Mouse (Mus musculus): ENCODE data around the gene Fastkd1.
A peak's percentile ranks its signal among the peaks of the same experiment; 100 is the strongest.
"Not testable (repeated sequence)": the region's sequence is repeated elsewhere in the genome, so short reads cannot be mapped to it uniquely, and the experiment has no call there.

The Fastkd1 gene

DNA sequence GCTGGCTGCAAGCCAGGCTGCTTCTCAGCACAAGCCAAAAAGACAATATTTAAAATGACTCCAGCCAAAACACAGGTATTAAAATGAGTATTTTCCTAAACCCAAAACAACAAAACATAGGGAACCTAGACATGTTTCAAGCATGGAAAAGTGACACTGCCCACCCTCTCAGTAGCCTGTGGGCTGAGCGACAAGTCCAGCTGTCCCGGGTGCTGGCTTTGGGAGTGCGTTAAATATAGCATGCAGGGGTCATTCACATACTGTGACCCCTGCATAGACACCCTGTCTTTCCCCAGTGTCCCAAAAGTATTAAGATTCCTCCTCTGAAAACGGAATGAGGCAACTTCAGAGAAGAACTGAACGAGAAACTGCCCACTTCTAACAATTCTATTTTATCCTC is 39.6 kb downstream of the Fastkd1 start:
- no peak for DNase-seq (ENCODE audit: extremely low spot score)

DNA sequence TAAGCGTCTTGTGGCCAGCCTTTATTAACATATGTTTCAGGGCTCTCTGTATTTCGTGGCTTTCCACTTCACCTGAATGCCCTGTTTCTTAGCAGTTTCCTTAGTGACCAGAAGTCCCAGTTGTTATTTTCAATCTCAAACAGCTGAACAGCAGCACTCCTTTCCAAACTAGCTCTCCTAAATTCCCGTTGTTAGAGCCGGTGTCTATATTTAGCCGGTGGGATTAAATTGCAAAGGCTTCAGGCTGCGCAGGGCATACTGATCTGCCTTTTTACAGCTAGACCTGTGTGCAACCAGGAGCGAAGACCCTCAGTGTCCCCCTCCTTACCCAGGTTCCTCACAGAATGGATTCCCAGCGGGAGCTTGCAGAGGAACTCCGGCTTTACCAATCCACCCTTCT is 43.5 kb downstream of the Fastkd1 start, which contains the start of gene Klhl41:
TSS of gene Klhl41 (plus strand) at position 268 of the 400 bp plus-strand sequence.
- DNase-seq (ENCODE audit: extremely low spot score) = no peak

DNA sequence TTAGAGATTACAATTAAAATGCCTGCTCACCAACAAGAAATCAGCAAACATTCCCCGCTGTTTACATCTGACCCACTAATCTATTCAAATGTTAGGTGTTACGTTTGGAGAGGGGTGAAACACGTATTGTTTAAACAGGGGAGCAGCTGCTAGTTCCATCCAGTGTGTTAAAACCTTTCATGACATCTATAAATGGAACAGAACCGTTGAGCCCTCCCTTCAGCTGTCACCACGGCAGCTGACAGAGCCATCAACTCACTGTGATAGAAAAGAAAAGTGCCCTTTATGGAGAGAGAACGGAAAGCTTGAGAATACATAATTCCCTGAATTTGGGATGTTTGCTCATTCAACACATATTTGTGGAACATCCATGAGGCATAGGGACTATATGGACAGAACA is 44.9 kb downstream of the Fastkd1 start:
- DNase-seq (ENCODE audit: extremely low spot score) = no peak

DNA sequence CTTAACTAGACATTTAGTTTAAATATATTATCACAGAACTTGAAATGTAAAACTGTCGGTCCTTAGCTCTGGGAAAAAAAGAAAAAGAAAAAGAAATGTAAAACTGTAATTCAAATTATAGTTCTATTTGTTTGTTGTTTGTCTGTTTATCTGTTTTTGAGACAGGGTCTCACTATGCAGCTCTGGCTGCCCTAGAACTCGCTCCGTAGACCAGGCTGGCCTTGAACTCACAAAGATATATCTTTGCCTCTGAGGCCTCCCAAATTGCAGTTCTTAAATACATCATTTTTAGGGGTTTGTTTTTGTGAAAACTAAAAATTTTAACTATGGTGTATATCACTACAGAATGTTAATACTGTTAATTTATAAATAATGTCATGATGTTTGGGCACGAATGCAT is 45.7 kb downstream of the Fastkd1 start:
- DNase-seq (ENCODE audit: extremely low spot score) = no peak

DNA sequence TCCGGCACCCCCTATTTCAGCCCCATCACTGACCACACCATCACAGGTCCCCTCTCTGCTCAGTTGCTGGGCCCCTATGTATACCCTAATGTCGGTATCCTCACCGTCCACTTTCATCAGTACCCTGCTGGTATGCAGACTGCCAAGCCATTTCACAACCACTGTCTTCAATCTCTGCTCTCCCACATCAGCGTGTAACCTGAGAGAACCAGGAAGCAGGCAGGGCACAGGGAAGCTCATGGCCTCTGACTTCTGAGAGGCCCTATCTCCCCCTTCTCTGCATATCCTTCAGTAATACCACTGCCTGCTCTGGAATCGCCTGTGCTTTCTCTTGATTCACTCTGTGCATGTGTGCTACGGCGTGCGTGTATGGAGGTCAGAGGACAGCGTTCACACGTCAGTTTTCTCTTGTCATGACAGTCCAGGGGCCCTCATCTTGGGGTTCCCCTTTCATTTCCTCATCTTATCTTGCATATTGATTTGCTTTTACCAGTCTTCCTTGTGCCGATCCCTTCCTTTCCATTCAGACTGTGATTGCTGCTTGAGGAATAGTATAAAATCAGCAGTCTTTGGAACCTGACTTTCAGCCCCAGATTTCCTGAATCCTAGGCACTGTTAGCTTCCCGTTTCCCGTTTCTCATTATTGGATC is 49.4 kb downstream of the Fastkd1 start:
- DNase-seq (ENCODE audit: extremely low spot score) = no peak

DNA sequence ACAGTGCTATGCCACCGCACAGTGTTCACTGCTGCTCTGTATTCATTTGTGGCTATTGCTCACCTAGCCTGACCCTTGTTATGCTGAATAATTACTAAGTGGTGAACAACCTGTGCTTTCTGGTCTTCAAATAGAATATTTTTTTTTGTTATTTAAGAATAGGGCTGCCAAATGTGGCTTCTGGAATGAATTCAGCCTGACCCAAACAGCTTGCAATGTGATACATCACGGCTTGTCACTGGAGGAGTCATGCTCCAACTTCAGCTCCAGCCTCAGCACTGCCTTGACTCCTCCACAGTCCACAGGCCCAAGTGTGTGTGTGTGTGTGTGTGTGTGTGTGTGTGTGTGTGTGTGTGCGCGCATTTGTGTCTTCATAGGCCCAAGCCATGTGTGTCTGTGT is 54.0 kb downstream of the Fastkd1 start:
- no peak for DNase-seq (ENCODE audit: extremely low spot score)

DNA sequence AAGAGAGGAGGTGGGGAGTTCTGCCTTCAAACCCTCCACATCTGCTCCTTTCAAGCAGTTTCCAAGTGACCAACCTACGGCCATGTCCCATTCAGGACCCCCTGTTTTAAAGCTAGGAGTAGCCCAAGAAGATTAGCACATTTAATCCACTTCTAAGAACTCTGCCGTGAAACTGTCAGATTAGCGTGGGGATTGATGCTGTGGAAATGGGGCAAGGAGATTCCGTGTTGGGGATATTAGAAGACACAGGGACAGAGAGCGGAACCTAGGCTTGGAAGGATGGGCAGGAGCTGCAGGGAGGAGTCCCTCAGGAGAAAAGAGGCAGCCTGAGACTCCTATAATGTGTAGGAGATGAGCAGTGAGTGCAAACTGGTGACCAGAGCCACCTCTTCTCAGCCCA is 63.6 kb downstream of the Fastkd1 start:
- DNase-seq (ENCODE audit: extremely low spot score) = no peak

DNA sequence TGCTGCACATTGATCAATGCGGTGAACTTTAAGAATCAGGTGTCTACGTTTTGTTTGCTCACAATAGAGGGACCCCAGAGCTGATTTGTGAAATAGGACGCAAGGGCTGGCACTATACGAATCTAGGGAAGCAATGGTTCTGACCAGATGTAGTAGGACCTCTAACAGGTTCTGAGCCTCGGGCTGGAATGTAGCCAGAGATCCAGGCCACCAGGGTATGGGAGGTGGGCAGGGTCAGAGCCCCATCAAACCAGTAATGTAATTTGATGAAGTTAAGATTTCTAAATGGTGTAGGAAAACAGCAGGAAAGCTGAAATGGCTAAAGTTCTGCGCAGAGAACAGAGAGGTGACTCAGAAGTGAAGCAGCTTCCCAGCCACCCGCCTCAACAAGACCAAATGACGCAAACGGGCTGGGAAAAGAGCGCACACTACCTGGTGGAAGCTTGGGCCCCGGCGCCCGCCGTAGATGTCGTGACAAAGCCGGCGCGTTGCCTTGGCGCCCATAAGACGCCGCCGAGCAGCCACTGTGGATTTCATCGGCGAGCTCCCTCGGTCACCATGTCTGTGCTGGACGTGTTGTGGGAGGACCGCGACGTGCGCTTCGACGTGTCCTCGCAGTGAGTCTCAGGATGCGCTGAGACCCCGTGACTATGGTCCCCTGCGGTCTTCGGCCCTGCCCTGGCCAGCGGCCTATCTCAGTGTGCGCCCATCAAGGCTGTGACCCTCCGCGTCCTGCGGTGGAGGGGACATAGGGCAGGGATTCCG is 66.4 kb downstream of the Fastkd1 start, which contains the start of gene Bbs5:
TSS of gene Bbs5 (plus strand) at position 446 of the 765 bp plus-strand sequence.
- peak; percentile 89 for DNase-seq (ENCODE audit: extremely low spot score)

DNA sequence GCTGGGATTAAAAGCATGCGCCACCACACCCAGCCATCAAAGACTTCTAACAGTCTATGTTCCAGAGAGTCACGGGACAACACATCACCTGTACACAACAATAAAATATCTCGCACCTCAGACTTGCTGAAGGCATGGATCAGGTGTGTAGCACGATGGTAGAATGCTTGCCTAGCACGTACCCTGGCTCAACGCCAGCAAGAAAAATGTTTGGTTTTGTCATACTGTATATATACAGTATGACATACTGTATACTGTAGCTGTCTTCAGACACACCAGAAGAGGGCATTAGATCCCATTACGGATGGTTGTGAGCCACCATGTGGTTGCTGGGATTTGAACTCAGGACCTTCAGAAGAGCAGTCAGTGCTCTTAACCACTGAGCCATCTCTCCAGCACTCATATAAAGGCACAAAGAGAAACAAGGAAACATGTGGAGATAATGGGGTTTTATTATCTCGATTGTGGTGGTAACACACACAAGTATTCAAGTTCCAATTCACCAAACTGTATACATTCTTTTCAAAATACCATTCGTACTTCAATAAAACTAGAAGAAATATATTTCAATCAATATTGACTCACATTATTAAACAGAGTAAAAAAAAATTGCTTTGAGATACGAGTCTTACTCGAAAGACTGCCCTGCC is 68.2 kb downstream of the Fastkd1 start:
- DNase-seq (ENCODE audit: extremely low spot score) = no peak

DNA sequence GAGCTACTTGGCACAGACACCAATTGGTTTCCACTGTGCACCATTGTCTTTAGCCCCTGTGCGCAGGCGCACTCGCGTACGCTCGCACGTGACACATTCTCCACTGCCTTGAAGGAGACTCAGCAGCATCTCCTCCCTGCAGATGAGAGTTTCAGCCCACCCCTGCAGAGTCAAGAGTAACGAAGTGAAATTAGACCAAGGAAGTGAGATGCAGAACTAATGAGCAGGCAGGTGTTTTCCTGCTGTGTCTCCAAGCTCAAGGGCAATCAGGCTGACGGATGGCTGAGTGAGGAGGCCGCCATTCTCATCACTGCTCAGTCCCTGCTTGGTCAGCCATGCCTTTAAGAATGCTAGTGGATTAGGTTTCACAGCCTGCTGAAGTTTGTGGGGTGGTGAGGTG is 73.2 kb downstream of the Fastkd1 start:
- DNase-seq (ENCODE audit: extremely low spot score) = no peak

DNA sequence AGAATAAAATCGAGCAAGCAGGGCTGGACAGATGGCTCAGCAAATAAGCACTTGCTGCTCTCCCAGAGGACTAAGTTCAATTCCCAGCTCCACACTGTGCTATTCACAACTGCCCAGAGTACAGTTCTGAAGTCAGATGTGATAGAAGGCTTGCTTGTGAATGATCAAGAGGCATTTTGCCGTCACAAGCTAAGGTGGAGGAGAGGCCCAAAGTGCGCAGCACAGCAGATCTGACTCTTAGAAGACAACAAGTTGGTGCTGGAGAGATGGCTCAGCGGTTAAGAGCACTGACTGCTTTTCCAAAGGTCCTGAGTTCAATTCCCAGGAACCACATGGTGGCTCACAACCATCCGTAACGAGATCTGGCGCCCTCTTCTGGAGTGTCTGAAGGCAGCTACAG is 75.3 kb downstream of the Fastkd1 start:
- DNase-seq (ENCODE audit: extremely low spot score) = not testable (repeated sequence)
